Mouse (Mus musculus) right cerebral cortex, adult 2 months (tissue): ENCODE data around the gene Coro7.
"Not testable (repeated sequence)": the region's sequence is repeated elsewhere in the genome, so short reads cannot be mapped to it uniquely, and the experiment has no call there.

ENCODE experiments used
- DNase-seq, 2 experiments: peaks; one replicate each; pipeline ENCODE4 v3.0.0; 2021 to 2022; ENCODE audit warnings: low spot score in 2 of 2

The Coro7 gene

GRCm38 (mm10) chr16:4679121-4680018, at the start of gene Coro7:
TSS of gene Coro7 (minus strand) at chr16:4679777.
- peak; percentile 86 to 88 for DNase-seq

DNA sequence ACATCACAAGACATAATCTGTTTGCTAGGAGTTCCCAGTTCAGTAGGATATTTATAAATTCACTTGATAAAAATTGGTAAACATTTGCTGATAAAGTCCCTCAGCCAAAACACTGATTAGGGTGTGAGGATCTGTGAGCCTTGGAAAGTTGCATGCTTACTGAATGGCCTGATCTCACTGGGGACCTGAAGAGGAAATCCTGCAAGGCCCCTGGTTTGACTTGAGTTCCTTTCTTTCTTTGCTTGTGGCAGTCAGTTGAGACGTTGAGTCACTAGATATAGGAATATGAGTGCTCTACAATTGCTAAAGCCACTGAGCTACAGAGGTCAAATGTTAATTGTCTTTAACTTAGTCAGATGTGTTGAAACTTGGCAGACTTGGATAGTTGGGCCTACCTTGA, 48.4 kb upstream of the Coro7 start:
- DNase-seq, result no peak

- no peak for DNase-seq
Measured at GRCm38 (mm10) chr16:4727526-4727925, 47.9 kb upstream of the Coro7 start.

- peak; percentile 15 to 18 for DNase-seq
Measured at GRCm38 (mm10) chr16:4726528-4727128, 47.1 kb upstream of the Coro7 start.

DNA sequence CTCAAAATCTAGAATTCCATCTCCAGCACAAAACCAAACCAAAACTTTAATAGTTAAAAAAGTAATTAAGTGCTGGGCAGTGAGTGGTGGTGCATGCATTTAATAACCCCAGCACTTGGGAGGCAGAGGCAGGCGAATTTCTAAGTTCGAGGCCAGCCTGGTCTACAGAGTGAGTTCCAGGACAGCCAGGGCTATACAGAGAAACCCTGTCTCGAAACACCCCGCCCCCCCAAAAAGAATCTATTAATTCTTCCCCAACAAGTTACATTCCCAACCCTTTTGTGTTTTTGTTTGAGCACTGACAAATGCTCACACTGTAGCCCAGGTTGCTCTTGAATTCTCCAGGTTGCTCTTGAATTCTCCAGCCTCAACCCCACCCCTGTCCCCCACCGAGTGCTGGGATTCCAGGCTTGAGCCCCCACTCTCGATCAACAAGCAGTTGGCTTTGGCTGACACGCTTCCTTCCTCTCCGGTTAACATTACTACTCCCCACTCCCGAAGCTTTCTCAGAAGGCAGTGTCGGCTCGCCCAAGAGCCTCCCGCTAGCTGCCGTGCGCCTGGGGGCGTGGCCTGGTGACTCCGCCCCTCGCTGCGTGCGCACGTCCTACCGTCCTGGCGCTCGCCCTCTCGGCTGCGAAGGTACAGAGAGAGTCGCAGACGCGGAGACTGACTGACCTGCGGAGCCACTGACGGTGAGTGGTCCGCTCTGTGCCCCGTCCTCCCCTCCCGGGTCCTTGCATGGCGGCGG, 46.4 kb upstream of the Coro7 start, which contains the start of gene Hmox2:
Gene Hmox2, plus strand, starts transcription at position 582 of the 748 bp plus-strand sequence.
- peak; percentile 90 to 91 for DNase-seq

DNA sequence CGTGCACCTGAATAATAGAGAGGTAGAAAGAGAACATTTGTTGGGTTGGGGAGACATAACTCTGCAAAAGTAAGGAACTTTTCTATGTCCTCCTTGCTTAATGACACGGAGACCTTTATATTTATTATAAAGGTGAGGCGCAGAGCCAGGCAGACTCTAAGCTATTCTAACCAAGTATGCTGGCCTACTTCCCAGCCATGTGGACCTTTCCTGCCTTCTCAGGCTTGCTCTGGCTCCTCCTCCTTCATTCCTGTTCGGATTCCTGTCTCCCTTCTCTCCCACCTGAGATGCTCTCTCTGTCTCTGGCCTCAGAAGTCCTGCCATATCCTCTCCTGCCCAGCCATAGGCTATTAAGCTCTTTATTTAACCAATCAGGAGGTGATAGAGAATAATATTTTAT, 45.7 kb upstream of the Coro7 start:
- DNase-seq, result no peak

- DNase-seq, result no peak
Measured at GRCm38 (mm10) chr16:4722915-4723209, 43.3 kb upstream of the Coro7 start.

- no peak for DNase-seq
Measured at GRCm38 (mm10) chr16:4722128-4722914, 42.7 kb upstream of the Coro7 start.

- DNase-seq, result peak; percentile 63 to 80
Measured at GRCm38 (mm10) chr16:4718753-4719518, 39.4 kb upstream of the Coro7 start, which contains the start of gene Nmral1. TSS of gene Nmral1 (minus strand) at chr16:4719356.

GRCm38 (mm10) chr16:4717866-4718265, 38.3 kb upstream of the Coro7 start:
- DNase-seq, result no peak

- no peak for DNase-seq
Measured at GRCm38 (mm10) chr16:4713861-4714710, 34.5 kb upstream of the Coro7 start.

- no peak for DNase-seq
Measured at GRCm38 (mm10) chr16:4711173-4711572, 31.6 kb upstream of the Coro7 start.

GRCm38 (mm10) chr16:4705541-4705940, 26.0 kb upstream of the Coro7 start:
- DNase-seq, result no peak

DNA sequence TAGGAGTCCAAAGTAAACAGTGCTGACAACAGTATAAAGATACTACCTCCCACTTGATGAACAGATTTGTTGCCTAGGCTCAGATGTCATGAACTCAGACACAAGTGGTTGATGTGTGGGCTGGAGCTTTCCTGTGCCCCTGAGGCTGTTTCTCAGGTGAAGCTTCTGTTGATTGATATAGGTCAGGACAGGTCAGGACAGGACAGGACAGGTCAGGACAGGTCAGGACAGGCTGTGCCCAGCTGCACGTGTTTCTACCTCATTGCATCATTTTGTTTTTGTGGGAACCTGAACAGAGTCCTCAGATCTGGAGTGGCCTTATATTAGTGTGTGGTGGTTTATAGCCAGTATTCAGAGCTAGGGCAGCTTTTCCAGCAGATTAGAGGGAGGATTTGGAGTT, 23.1 kb upstream of the Coro7 start:
- DNase-seq, result no peak

GRCm38 (mm10) chr16:4701211-4701610, 21.6 kb upstream of the Coro7 start:
- DNase-seq, result no peak

DNA sequence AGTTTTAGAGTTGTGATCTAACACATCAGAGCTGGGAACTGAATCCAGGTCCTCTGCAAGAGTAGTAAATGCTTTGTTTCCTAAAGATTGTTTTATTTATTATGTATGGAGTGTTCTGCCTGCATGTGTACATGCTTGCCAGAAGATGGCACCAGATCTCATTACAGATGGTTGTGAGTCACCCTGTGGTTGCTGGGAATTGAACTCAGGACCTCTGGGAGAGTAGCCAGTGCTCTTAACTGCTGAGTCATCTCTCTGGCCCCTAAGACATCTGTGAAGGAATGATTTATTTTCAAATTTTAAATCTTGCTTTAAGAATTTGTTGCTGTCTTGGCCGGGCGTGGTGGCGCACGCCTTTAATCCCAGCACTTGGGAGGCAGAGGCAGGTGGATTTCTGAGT, 9.8 kb upstream of the Coro7 start:
- not testable (repeated sequence) for DNase-seq

- no peak for DNase-seq
Measured at GRCm38 (mm10) chr16:4684457-4684791, 4.8 kb upstream of the Coro7 start.

- peak; percentile 97 for DNase-seq
Measured at GRCm38 (mm10) chr16:4683581-4684456, 4.2 kb upstream of the Coro7 start.

GRCm38 (mm10) chr16:4683193-4683580, 3.6 kb upstream of the Coro7 start:
- no peak for DNase-seq
